Mouse (Mus musculus) kidney, adult 2 months (tissue): ENCODE data around the gene Rnasel. TPM values are rescaled to one million over a fixed set of nuclear protein-coding genes. Genes with fewer than 3 reads are reported as not detected.

Experiments used
- DNase-seq: peaks from one replicate; pipeline ENCODE4 v3.0.0; 2021
- H3K27ac ChIP-seq: fragments of 200-500 bp; 2 replicates; pipeline ENCODE4 v1.5.1; 2012; ENCODE audit warnings: low read depth, low read length, control low read depth, inconsistent platforms; ENCODE audit not compliant: insufficient read depth
- H3K27me3 ChIP-seq: fragments of 200-500 bp; replicated peaks from 2 replicates; pipeline ENCODE4 v1.6.1; 2012; ENCODE audit warnings: mild to moderate bottlenecking, moderate library complexity, low read length, inconsistent platforms; ENCODE audit not compliant: control insufficient read depth, insufficient read depth
- H3K36me3 ChIP-seq: fragments of 200-500 bp; 2 replicates; pipeline ENCODE4 v1.6.1; 2012; ENCODE audit warnings: mild to moderate bottlenecking, moderate library complexity, low read length, inconsistent platforms; ENCODE audit not compliant: control insufficient read depth, insufficient read depth
- H3K4me1 ChIP-seq: fragments of 200-500 bp; 2 replicates; pipeline ENCODE4 v1.6.1; 2011; ENCODE audit warnings: low read length; ENCODE audit not compliant: control insufficient read depth, insufficient read depth
- H3K4me3 ChIP-seq: fragments of 200-500 bp; 2 replicates; pipeline ENCODE4 v1.5.1; 2011; ENCODE audit warnings: mild to moderate bottlenecking, low read depth, low read length, control low read depth; ENCODE audit not compliant: insufficient read depth
- CTCF ChIP-seq: fragments of 200-500 bp; conservative IDR thresholded peaks from 2 replicates; pipeline ENCODE4 v1.5.1; 2011; ENCODE audit warnings: low read depth, mild to moderate bottlenecking, control low read depth, low read length, moderate library complexity, mixed read lengths; ENCODE audit not compliant: insufficient read depth, insufficient read length
- POLR2A ChIP-seq: fragments of 200-500 bp; IDR thresholded peaks from one replicate; pipeline ENCODE4 v1.6.1; 2011; ENCODE audit warnings: low read depth, low read length, control low read depth
- WGBS: fragments of 180-500 bp; shearing (Covaris S2); methylation state at CpG from one replicate; pipeline ENCODE4 v1.1.7; 2018; 5-methylcytosine and 5-hydroxymethylcytosine counted together
- polyA plus RNA-seq: library from polyadenylated mRNA; depleted of rRNA; stranded (reverse); fragments of >200 nt; gene quantifications from 2 replicates; pipeline ENCODE4 v1.2.3, GENCODE M21; 2012

Gene Rnasel
- polyA plus RNA-seq, 1 experiment = 3.4 TPM

- Histone ChIP-seq H3K27me3 (no peaks in the 10 kb centered on the region; the same call in 1 of the 2 replicates), H3K4me3 (no peak overlapping the region), H3K36me3 (no peaks in the 10 kb centered on the region), H3K4me1 (no peaks in the 10 kb centered on the region), H3K27ac (no peak overlapping the region)
- TF ChIP-seq POLR2A = no peak
- TF ChIP-seq CTCF = no peak
- DNase-seq = no peak
- 64% methylated on average over 3 of the region's 3 CpGs for WGBS
These were observed 44.2 kb upstream of the Rnasel start for GRCm38 (mm10) chr1:153704996-153705395.

- DNase-seq = no peak
- Histone ChIP-seq H3K27ac (no peak overlapping the region), H3K36me3 (no peaks in the 10 kb centered on the region), H3K4me3 (no peak overlapping the region), H3K27me3 (no peaks in the 10 kb centered on the region; the same call in 1 of the 2 replicates), H3K4me1 (no peaks in the 10 kb centered on the region)
- 88% methylated on average over 5 of the region's 5 CpGs for WGBS
- no peak for TF ChIP-seq CTCF
These were observed 40.6 kb upstream of the Rnasel start for GRCm38 (mm10) chr1:153708626-153709025.

GRCm38 (mm10) chr1:153709451-153709850 is 39.8 kb upstream of the Rnasel start:
- H3K27me3 ChIP-seq = no peaks in the 10 kb centered on the region; the same call in 1 of the 2 replicates
- no peak overlapping the region for H3K4me3 ChIP-seq
- WGBS = 52% methylated on average over 5 of the region's 5 CpGs
- DNase-seq = no peak
- no peaks in the 10 kb centered on the region for H3K4me1 ChIP-seq
- H3K36me3 ChIP-seq = no peaks in the 10 kb centered on the region
- TF ChIP-seq CTCF (no peak), POLR2A (no peak)
- no peak overlapping the region for H3K27ac ChIP-seq

GRCm38 (mm10) chr1:153711544-153712262 is 37.5 kb upstream of the Rnasel start:
- Histone ChIP-seq H3K4me3 (no peak overlapping the region), H3K4me1 (no peaks in the 10 kb centered on the region), H3K27me3 (no peaks in the 10 kb centered on the region), H3K36me3 (no peaks in the 10 kb centered on the region), H3K27ac (no peak overlapping the region)
- no peak for TF ChIP-seq POLR2A
- TF ChIP-seq CTCF = no peak
- DNase-seq = no peak
- 83% methylated on average over 3 of the region's 3 CpGs for WGBS

- no peak overlapping the region for H3K4me3 ChIP-seq
- WGBS = 95% methylated on average over 2 of the region's 2 CpGs
- H3K27ac ChIP-seq = no peak overlapping the region
- H3K27me3 ChIP-seq = no peaks in the 10 kb centered on the region
- TF ChIP-seq CTCF (no peak), POLR2A (no peak)
- no peaks in the 10 kb centered on the region for H3K36me3 ChIP-seq
- no peaks in the 10 kb centered on the region for H3K4me1 ChIP-seq
- DNase-seq = no peak
These were observed 36.6 kb upstream of the Rnasel start for GRCm38 (mm10) chr1:153712633-153713032.

GRCm38 (mm10) chr1:153717990-153718389 is 31.2 kb upstream of the Rnasel start:
- H3K36me3 ChIP-seq = no peaks in the 10 kb centered on the region
- no peaks in the 10 kb centered on the region for H3K27me3 ChIP-seq
- no peak overlapping the region for H3K27ac ChIP-seq
- 96% methylated on average over 1 of the region's 1 CpGs for WGBS
- DNase-seq = no peak
- H3K4me3 ChIP-seq = no peak overlapping the region
- H3K4me1 ChIP-seq = no peaks in the 10 kb centered on the region
- TF ChIP-seq CTCF (no peak), POLR2A (no peak)

- TF ChIP-seq POLR2A (no peak), CTCF (no peak)
- WGBS = 65% methylated on average over 7 of the region's 7 CpGs
- no peak for DNase-seq
These were observed 28.3 kb upstream of the Rnasel start for GRCm38 (mm10) chr1:153720935-153721334.

More at GRCm38 (mm10) chr1:153720935-153721334, 28.3 kb upstream of the Rnasel start:
- no peaks in the 10 kb centered on the region for H3K36me3 ChIP-seq
- H3K27ac ChIP-seq = no peak overlapping the region
- H3K4me1 ChIP-seq = no peaks in the 10 kb centered on the region
- no peak overlapping the region for H3K4me3 ChIP-seq
- H3K27me3 ChIP-seq = no peaks in the 10 kb centered on the region
